Mouse (Mus musculus): ENCODE measurements at regions not wholly inside any gene's neighbourhood (a gene's known extent, or its start where the extent isn't known, plus 50 kb on each side); places are given as distances from the start of the nearest gene placed in this dataset.

DNA sequence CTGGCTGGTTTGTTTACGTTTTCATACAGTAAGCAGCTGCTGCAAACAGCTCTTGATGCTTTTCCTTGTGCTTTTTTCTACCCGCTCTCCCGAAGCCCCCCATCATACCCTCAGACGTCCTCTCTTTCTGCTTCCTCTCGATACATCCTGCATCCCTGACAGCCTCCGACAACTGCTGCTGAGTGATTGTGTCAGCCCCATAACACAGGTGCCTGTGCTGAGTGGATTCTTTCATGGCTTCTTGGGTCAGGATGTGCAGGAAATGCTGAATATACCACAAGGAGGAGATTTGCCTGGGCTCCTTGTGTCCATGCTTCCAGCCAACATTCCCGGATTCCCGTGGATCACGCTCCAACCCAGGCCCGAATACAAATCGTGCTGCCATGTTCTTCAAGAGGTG, 98.6 kb upstream of the Pgrmc2 start:
- ATAC-seq (ENCODE audit: insufficient number of reproducible peaks, insufficient read depth, low FRiP score, low read depth) = no peak
- no peaks in the 10 kb centered on the region for H3K27me3 ChIP-seq (ENCODE audit: control insufficient read depth, insufficient read depth, low read length)
- H3K9ac ChIP-seq (replicated peaks; ENCODE audit: low read depth, low read length) = no peak overlapping the region
- no peak overlapping the region for H3K27ac ChIP-seq (ENCODE audit: low read length)
- WGBS = 74% methylated on average over 11 of the region's 11 CpGs
- no peaks in the 10 kb centered on the region for H3K9me3 ChIP-seq (ENCODE audit: control insufficient read depth, low read depth, low read length)
- no peak overlapping the region for H3K4me3 ChIP-seq (ENCODE audit: low read depth, low read length)
- H3K4me2 ChIP-seq (replicated peaks; ENCODE audit: low read depth, low read length) = no peak overlapping the region
- no peaks in the 10 kb centered on the region for H3K36me3 ChIP-seq (ENCODE audit: control insufficient read depth, insufficient read depth, low read length)
- H3K4me1 ChIP-seq (ENCODE audit: control insufficient read depth, insufficient read depth, low read length) = 0 out of 2 replicates have a peak, but pooled peaks cover 3% of the 10 kb centered on the region

DNA sequence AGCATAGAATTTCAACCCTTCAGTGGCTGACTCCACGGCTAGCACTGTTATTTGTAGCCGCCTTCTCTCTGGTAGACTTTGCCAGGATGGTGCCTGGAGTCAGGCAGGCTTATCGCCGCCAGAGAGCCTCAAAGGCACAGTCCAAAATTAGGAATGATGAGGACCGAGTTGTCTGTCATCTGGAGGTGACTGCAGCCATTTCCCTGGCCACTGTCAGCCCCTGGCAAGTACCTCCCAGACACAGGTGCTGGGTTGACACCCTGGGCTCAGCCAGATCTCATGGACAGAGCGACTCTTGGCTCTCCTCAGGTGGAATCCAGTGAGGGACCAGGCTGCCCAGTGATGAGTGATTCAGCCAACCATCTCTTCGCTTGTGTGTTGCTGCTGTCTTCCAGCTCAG, 98.1 kb upstream of the Pgrmc2 start:
- ATAC-seq (ENCODE audit: insufficient number of reproducible peaks, insufficient read depth, low FRiP score, low read depth) = no peak
- no peaks in the 10 kb centered on the region for H3K9me3 ChIP-seq (ENCODE audit: control insufficient read depth, low read depth, low read length)
- H3K4me2 ChIP-seq (replicated peaks; ENCODE audit: low read depth, low read length) = no peak overlapping the region
- no peaks in the 10 kb centered on the region for H3K36me3 ChIP-seq (ENCODE audit: control insufficient read depth, insufficient read depth, low read length)
- H3K27me3 ChIP-seq (ENCODE audit: control insufficient read depth, insufficient read depth, low read length) = no peaks in the 10 kb centered on the region
- whole genome bisulfite sequencing = 76% methylated on average over 7 of the region's 7 CpGs
- H3K4me3 ChIP-seq (ENCODE audit: low read depth, low read length) = no peak overlapping the region
- no peak overlapping the region for H3K9ac ChIP-seq (replicated peaks; ENCODE audit: low read depth, low read length)
- no peak overlapping the region for H3K27ac ChIP-seq (ENCODE audit: low read length)
- H3K4me1 ChIP-seq (ENCODE audit: control insufficient read depth, insufficient read depth, low read length) = 0 out of 2 replicates have a peak, but pooled peaks cover 3% of the 10 kb centered on the region

DNA sequence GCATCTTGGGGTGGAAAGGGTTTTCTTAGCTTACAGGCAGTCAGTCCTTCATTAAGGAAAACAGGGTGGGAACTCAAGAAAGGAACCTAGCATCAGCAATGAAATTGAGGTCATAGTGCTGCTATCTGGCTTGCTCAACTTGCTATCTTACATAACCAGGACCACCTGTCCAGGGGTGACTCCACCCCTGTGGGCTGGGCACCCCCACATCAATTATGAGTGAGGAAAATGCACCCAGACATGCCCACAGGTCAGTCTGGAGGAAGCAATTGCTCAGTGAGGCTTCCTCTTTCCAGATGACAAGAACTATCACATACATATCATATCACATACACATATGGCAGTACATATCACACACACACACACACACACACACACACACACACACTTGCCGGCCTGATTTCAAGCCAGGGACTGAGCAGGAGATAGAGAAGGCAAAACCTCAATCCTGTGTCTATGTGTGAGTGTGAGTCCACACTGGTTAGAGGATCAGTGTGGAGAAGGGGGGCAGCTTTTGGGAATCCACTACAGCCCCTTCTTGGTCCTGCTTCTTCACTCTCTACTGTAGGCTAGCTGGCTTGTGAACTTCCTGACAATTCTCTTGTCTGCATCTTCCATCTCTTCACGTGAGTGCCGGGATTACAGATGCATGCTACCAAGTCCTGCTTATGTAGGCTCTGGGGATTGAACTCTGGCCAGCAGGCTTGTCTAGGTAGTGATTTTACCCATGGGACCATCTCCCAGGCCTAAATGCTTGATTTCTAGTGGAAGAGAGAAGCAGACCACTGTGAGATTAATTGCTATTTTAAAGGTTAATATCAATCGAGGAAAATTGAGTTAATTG, 96.4 kb upstream of the Pgrmc2 start:
- no peak overlapping the region for H3K4me2 ChIP-seq (replicated peaks; ENCODE audit: low read depth, low read length)
- 0 out of 2 replicates have a peak, but pooled peaks cover 3% of the 10 kb centered on the region for H3K4me1 ChIP-seq (ENCODE audit: control insufficient read depth, insufficient read depth, low read length)
- H3K27me3 ChIP-seq (ENCODE audit: control insufficient read depth, insufficient read depth, low read length) = no peaks in the 10 kb centered on the region
- H3K27ac ChIP-seq (ENCODE audit: low read length) = no peak overlapping the region
- H3K9ac ChIP-seq (replicated peaks; ENCODE audit: low read depth, low read length) = no peak overlapping the region
- no peaks in the 10 kb centered on the region for H3K9me3 ChIP-seq (ENCODE audit: control insufficient read depth, low read depth, low read length)
- no peak for ATAC-seq (ENCODE audit: insufficient number of reproducible peaks, insufficient read depth, low FRiP score, low read depth)
- no peaks in the 10 kb centered on the region for H3K36me3 ChIP-seq (ENCODE audit: control insufficient read depth, insufficient read depth, low read length)
- 66% methylated on average over 4 of the region's 4 CpGs for WGBS
- no peak overlapping the region for H3K4me3 ChIP-seq (ENCODE audit: low read depth, low read length)

- ATAC-seq (ENCODE audit: insufficient number of reproducible peaks, insufficient read depth, low FRiP score, low read depth) = no peak
- Histone ChIP-seq H3K36me3 (ENCODE audit: control insufficient read depth, insufficient read depth, low read length) (no peaks in the 10 kb centered on the region), H3K4me2 (replicated peaks; ENCODE audit: low read depth, low read length) (no peak overlapping the region), H3K27ac (ENCODE audit: low read length) (no peak overlapping the region), H3K4me3 (ENCODE audit: low read depth, low read length) (no peak overlapping the region), H3K9ac (replicated peaks; ENCODE audit: low read depth, low read length) (no peak overlapping the region), H3K4me1 (ENCODE audit: control insufficient read depth, insufficient read depth, low read length) (no peaks in the 10 kb centered on the region), H3K9me3 (ENCODE audit: control insufficient read depth, low read depth, low read length) (no peaks in the 10 kb centered on the region), H3K27me3 (ENCODE audit: control insufficient read depth, insufficient read depth, low read length) (no peaks in the 10 kb centered on the region)
These were observed 94.3 kb upstream of the Pgrmc2 start for GRCm38 (mm10) chr3:41177124-41177523.

GRCm38 (mm10) chr3:41175356-41175755, 92.5 kb upstream of the Pgrmc2 start:
- H3K27me3 ChIP-seq (ENCODE audit: control insufficient read depth, insufficient read depth, low read length) = no peaks in the 10 kb centered on the region
- ATAC-seq (ENCODE audit: insufficient number of reproducible peaks, insufficient read depth, low FRiP score, low read depth) = no peak
- 78% methylated on average over 3 of the region's 3 CpGs for WGBS

DNA sequence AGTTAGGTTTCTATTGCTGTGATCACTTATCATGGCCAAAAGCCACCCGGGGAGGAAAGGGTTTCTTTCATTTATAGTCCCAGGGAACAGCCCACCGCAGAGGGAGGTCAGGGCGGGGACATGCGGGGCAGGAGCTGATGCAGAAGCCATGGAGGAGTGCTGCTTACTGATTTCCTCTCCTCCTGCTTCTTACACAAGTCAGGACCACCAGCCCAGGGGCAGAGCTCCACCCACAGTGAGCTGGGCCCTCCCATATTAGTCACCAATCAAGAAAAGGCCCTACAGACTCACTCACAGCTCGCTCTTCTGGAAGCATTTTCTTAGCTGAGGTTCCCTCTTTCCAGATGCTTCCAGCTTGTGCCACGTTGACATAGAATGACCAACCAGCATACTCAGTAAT, 90.7 kb upstream of the Pgrmc2 start:
- no peaks in the 10 kb centered on the region for H3K27me3 ChIP-seq (ENCODE audit: control insufficient read depth, insufficient read depth, low read length)
- H3K4me3 ChIP-seq (ENCODE audit: low read depth, low read length) = no peak overlapping the region
- H3K4me1 ChIP-seq (ENCODE audit: control insufficient read depth, insufficient read depth, low read length) = no peaks in the 10 kb centered on the region
- no peak overlapping the region for H3K27ac ChIP-seq (ENCODE audit: low read length)
- no peak overlapping the region for H3K4me2 ChIP-seq (replicated peaks; ENCODE audit: low read depth, low read length)
- WGBS = 53% methylated on average over 6 of the region's 6 CpGs
- H3K36me3 ChIP-seq (ENCODE audit: control insufficient read depth, insufficient read depth, low read length) = no peaks in the 10 kb centered on the region
- no peak for ATAC-seq (ENCODE audit: insufficient number of reproducible peaks, insufficient read depth, low FRiP score, low read depth)
- no peak overlapping the region for H3K9ac ChIP-seq (replicated peaks; ENCODE audit: low read depth, low read length)
- no peaks in the 10 kb centered on the region for H3K9me3 ChIP-seq (ENCODE audit: control insufficient read depth, low read depth, low read length)

More at GRCm38 (mm10) chr3:41175356-41175755, 92.5 kb upstream of the Pgrmc2 start:
- no peaks in the 10 kb centered on the region for H3K9me3 ChIP-seq (ENCODE audit: control insufficient read depth, low read depth, low read length)
- H3K4me3 ChIP-seq (ENCODE audit: low read depth, low read length) = no peak overlapping the region
- H3K27ac ChIP-seq (ENCODE audit: low read length) = no peak overlapping the region
- H3K9ac ChIP-seq (replicated peaks; ENCODE audit: low read depth, low read length) = no peak overlapping the region
- no peak overlapping the region for H3K4me2 ChIP-seq (replicated peaks; ENCODE audit: low read depth, low read length)
- H3K36me3 ChIP-seq (ENCODE audit: control insufficient read depth, insufficient read depth, low read length) = no peaks in the 10 kb centered on the region
- no peaks in the 10 kb centered on the region for H3K4me1 ChIP-seq (ENCODE audit: control insufficient read depth, insufficient read depth, low read length)

DNA sequence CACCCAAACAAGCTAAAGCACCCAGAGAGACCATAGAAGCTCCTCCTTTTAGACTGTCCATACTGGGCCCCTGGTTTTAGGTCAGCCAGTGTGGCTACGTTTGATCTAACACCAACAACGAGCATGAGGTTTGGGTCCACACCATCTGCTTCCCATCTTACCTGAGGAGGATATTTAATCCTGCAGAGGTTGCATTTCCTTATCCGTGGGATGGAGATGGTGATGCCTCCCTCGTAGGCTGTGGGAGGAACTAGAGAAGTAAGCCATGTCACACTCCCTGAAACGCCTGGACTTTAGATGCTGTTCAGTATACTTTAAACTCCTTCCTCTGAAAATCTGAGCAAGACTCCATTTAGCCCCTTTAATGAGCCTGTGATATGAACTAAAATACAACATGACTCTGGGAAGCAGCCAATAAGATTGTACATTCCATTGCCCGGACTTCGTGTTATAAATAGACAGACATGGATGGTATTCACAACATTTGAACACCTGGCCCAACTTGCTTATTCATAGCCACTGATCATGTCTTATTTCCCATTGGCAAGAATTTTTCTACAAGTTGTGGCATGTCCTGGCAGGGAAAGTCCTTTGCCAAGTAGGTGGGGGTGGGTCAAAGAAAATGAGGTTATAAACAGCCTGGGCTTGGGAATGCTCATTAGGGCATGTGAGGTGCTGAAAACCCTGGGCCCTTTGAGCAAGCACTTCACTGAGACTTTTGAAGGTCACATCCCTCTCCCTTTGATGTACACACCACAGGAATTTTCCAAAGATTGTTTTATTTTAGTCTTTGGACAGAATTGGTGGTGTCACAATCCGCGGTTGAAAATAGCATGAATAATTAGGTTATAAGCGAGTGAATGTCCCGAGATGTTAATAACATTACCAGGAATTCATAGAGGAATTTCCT, 89.7 kb upstream of the Pgrmc2 start:
- H3K4me3 ChIP-seq (ENCODE audit: low read depth, low read length) = no peak overlapping the region
- no peaks in the 10 kb centered on the region for H3K9me3 ChIP-seq (ENCODE audit: control insufficient read depth, low read depth, low read length)
- no peaks in the 10 kb centered on the region for H3K36me3 ChIP-seq (ENCODE audit: control insufficient read depth, insufficient read depth, low read length)
- 55% methylated on average over 11 of the region's 11 CpGs for WGBS
- no peaks in the 10 kb centered on the region for H3K4me1 ChIP-seq (ENCODE audit: control insufficient read depth, insufficient read depth, low read length)
- no peak overlapping the region for H3K9ac ChIP-seq (replicated peaks; ENCODE audit: low read depth, low read length)
- no peak for ATAC-seq (ENCODE audit: insufficient number of reproducible peaks, insufficient read depth, low FRiP score, low read depth)
- no peak overlapping the region for H3K27ac ChIP-seq (ENCODE audit: low read length)
- H3K27me3 ChIP-seq (ENCODE audit: control insufficient read depth, insufficient read depth, low read length) = no peaks in the 10 kb centered on the region
- H3K4me2 ChIP-seq (replicated peaks; ENCODE audit: low read depth, low read length) = no peak overlapping the region

DNA sequence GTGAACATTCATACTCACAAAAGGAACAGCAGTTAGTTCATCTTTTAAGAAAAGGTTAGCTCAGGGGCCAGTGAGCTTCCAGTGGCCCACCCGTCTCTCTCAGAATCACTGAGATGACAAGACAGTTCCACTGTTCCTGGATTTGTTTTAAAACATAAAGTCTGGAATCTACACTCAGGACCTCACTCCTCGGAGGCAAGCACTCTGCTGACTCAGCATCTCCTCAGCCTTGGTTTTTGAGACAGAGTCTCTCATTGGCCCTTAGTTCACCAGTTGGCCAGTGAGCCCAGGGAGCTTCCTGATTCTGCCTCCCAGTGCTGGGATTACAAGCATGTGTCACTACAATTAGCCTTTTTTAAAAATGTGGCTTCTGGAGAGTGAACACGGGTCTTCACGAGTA, 88.9 kb upstream of the Pgrmc2 start:
- H3K4me1 ChIP-seq (ENCODE audit: control insufficient read depth, insufficient read depth, low read length) = no peaks in the 10 kb centered on the region
- H3K9me3 ChIP-seq (ENCODE audit: control insufficient read depth, low read depth, low read length) = no peaks in the 10 kb centered on the region
- no peak overlapping the region for H3K9ac ChIP-seq (replicated peaks; ENCODE audit: low read depth, low read length)
- H3K27ac ChIP-seq (ENCODE audit: low read length) = no peak overlapping the region
- 92% methylated on average over 4 of the region's 4 CpGs for WGBS
- no peak overlapping the region for H3K4me3 ChIP-seq (ENCODE audit: low read depth, low read length)
- no peaks in the 10 kb centered on the region for H3K36me3 ChIP-seq (ENCODE audit: control insufficient read depth, insufficient read depth, low read length)
- H3K27me3 ChIP-seq (ENCODE audit: control insufficient read depth, insufficient read depth, low read length) = no peaks in the 10 kb centered on the region
- no peak for ATAC-seq (ENCODE audit: insufficient number of reproducible peaks, insufficient read depth, low FRiP score, low read depth)
- no peak overlapping the region for H3K4me2 ChIP-seq (replicated peaks; ENCODE audit: low read depth, low read length)

All from stomach, embryonic 14.5 days (tissue).